Mouse (Mus musculus): ENCODE measurements around the gene R3hdm2. TPM values are rescaled to one million over a fixed set of nuclear protein-coding genes. Genes with fewer than 3 reads are reported as not detected.

R3hdm2 gene
- polyA plus RNA-seq, 1 experiment from 2014 or later, result 22.6 TPM

GRCm38 (mm10) chr10:127520714-127521357 is 140.7 kb downstream of the R3hdm2 start:
- Histone ChIP-seq H3K36me3 (ENCODE audit: control insufficient read depth, insufficient read depth) (peaks cover 25% of the 10 kb centered on the region), H3K27me3 (ENCODE audit: control insufficient read depth, insufficient read depth, low read length) (peaks cover 21% of the 10 kb centered on the region), H3K9ac (ENCODE audit: low read length) (peak overlapping the region; percentile 74), H3K9me3 (replicated peaks; ENCODE audit: control insufficient read depth, low read length) (no peaks in the 10 kb centered on the region), H3K27ac (ENCODE audit: low read length) (no peak overlapping the region), H3K4me2 (ENCODE audit: low read depth, low read length) (peak overlapping the region; percentile 78), H3K4me3 (ENCODE audit: low read length) (peak overlapping the region; percentile 80), H3K4me1 (ENCODE audit: control insufficient read depth, insufficient read depth, low read length) (peaks cover 30% of the 10 kb centered on the region)
- 80% methylated on average over 20 of the region's 20 CpGs for WGBS
- no peak for ATAC-seq (replicated peaks; ENCODE audit: extremely low read depth, insufficient read depth, low FRiP score)

- Histone ChIP-seq H3K36me3 (ENCODE audit: control insufficient read depth, insufficient read depth) (peaks cover 25% of the 10 kb centered on the region), H3K27me3 (ENCODE audit: control insufficient read depth, insufficient read depth, low read length) (peaks cover 29% of the 10 kb centered on the region), H3K4me2 (ENCODE audit: low read depth, low read length) (peak overlapping the region; percentile 78), H3K9ac (ENCODE audit: low read length) (peak overlapping the region; percentile 74), H3K27ac (ENCODE audit: low read length) (no peak overlapping the region), H3K4me3 (ENCODE audit: low read length) (peak overlapping the region; percentile 80), H3K9me3 (replicated peaks; ENCODE audit: control insufficient read depth, low read length) (no peaks in the 10 kb centered on the region), H3K4me1 (ENCODE audit: control insufficient read depth, insufficient read depth, low read length) (peaks cover 30% of the 10 kb centered on the region)
- 6% methylated on average over 12 of the region's 12 CpGs for WGBS
- ATAC-seq (replicated peaks; ENCODE audit: extremely low read depth, insufficient read depth, low FRiP score), result no peak; the same call in 1 of the 2 replicates
These were observed 141.5 kb downstream of the R3hdm2 start for GRCm38 (mm10) chr10:127521611-127522080.

GRCm38 (mm10) chr10:127522088-127522581 is 142.0 kb downstream of the R3hdm2 start, which contains the start of gene Shmt2:
Shmt2 (minus strand) TSS chr10:127522444.
- Histone ChIP-seq H3K36me3 (ENCODE audit: control insufficient read depth, insufficient read depth) (peaks cover 25% of the 10 kb centered on the region), H3K4me1 (ENCODE audit: control insufficient read depth, insufficient read depth, low read length) (peaks cover 26% of the 10 kb centered on the region), H3K27me3 (ENCODE audit: control insufficient read depth, insufficient read depth, low read length) (peaks cover 34% of the 10 kb centered on the region), H3K27ac (ENCODE audit: low read length) (no peak within 1 kb of the TSS), H3K4me2 (ENCODE audit: low read depth, low read length) (peak within 1 kb of the TSS; percentile 78), H3K4me3 (ENCODE audit: low read length) (peak within 1 kb of the TSS; percentile 80), H3K9ac (ENCODE audit: low read length) (peak within 1 kb of the TSS; percentile 74), H3K9me3 (replicated peaks; ENCODE audit: control insufficient read depth, low read length) (no peaks in the 10 kb centered on the region)
- ATAC-seq (replicated peaks; ENCODE audit: extremely low read depth, insufficient read depth, low FRiP score), result peak; percentile 54
- WGBS, result under 1% methylated on average over 21 of the region's 21 CpGs

- Histone ChIP-seq H3K4me3 (ENCODE audit: low read length) (no peak overlapping the region), H3K4me1 (ENCODE audit: control insufficient read depth, insufficient read depth, low read length) (peaks cover 24% of the 10 kb centered on the region), H3K27ac (ENCODE audit: low read length) (no peak overlapping the region), H3K36me3 (ENCODE audit: control insufficient read depth, insufficient read depth) (peaks cover 3% of the 10 kb centered on the region), H3K4me2 (ENCODE audit: low read depth, low read length) (no peak overlapping the region), H3K9me3 (replicated peaks; ENCODE audit: control insufficient read depth, low read length) (no peaks in the 10 kb centered on the region), H3K9ac (ENCODE audit: low read length) (no peak overlapping the region), H3K27me3 (ENCODE audit: control insufficient read depth, insufficient read depth, low read length) (peaks cover 59% of the 10 kb centered on the region)
- no peak for ATAC-seq (replicated peaks; ENCODE audit: extremely low read depth, insufficient read depth, low FRiP score)
- WGBS, result 6% methylated on average over 23 of the region's 23 CpGs
These were observed 144.6 kb downstream of the R3hdm2 start for GRCm38 (mm10) chr10:127524646-127525255.

GRCm38 (mm10) chr10:127526048-127526447 is 145.9 kb downstream of the R3hdm2 start:
- peaks cover 72% of the 10 kb centered on the region for H3K27me3 ChIP-seq (ENCODE audit: control insufficient read depth, insufficient read depth, low read length)
- WGBS, result under 1% methylated on average over 26 of the region's 26 CpGs
- no peak for ATAC-seq (replicated peaks; ENCODE audit: extremely low read depth, insufficient read depth, low FRiP score)
- peaks cover 25% of the 10 kb centered on the region for H3K4me1 ChIP-seq (ENCODE audit: control insufficient read depth, insufficient read depth, low read length)
- H3K4me3 ChIP-seq (ENCODE audit: low read length), result peak overlapping the region; percentile 48
- no peak overlapping the region for H3K27ac ChIP-seq (ENCODE audit: low read length)
- peak overlapping the region; percentile 42; the same call in 1 of the 2 replicates for H3K9ac ChIP-seq (ENCODE audit: low read length)
- H3K36me3 ChIP-seq (ENCODE audit: control insufficient read depth, insufficient read depth), result no peaks in the 10 kb centered on the region
- H3K4me2 ChIP-seq (ENCODE audit: low read depth, low read length), result peak overlapping the region; percentile 66
- H3K9me3 ChIP-seq (replicated peaks; ENCODE audit: control insufficient read depth, low read length), result no peaks in the 10 kb centered on the region

- H3K27ac ChIP-seq (ENCODE audit: low read length), result no peak overlapping the region
- H3K4me1 ChIP-seq (ENCODE audit: control insufficient read depth, insufficient read depth, low read length), result peaks cover 19% of the 10 kb centered on the region
- H3K4me2 ChIP-seq (ENCODE audit: low read depth, low read length), result peak overlapping the region; percentile 66
- no peaks in the 10 kb centered on the region for H3K9me3 ChIP-seq (replicated peaks; ENCODE audit: control insufficient read depth, low read length)
- ATAC-seq (replicated peaks; ENCODE audit: extremely low read depth, insufficient read depth, low FRiP score), result 0 out of 2 replicates have a peak, but pooled peaks have one; percentile 15
- WGBS, result under 1% methylated on average over 26 of the region's 26 CpGs
- H3K27me3 ChIP-seq (ENCODE audit: control insufficient read depth, insufficient read depth, low read length), result peaks cover 79% of the 10 kb centered on the region
- peak overlapping the region; percentile 42; the same call in 1 of the 2 replicates for H3K9ac ChIP-seq (ENCODE audit: low read length)
- H3K4me3 ChIP-seq (ENCODE audit: low read length), result peak overlapping the region; percentile 48
- no peaks in the 10 kb centered on the region for H3K36me3 ChIP-seq (ENCODE audit: control insufficient read depth, insufficient read depth)
These were observed 146.6 kb downstream of the R3hdm2 start for GRCm38 (mm10) chr10:127526681-127527080.

GRCm38 (mm10) chr10:127527481-127527880 is 147.4 kb downstream of the R3hdm2 start:
- H3K27ac ChIP-seq (ENCODE audit: low read length), result no peak overlapping the region
- H3K4me3 ChIP-seq (ENCODE audit: low read length), result no peak overlapping the region
- H3K36me3 ChIP-seq (ENCODE audit: control insufficient read depth, insufficient read depth), result no peaks in the 10 kb centered on the region
- peaks cover 16% of the 10 kb centered on the region for H3K4me1 ChIP-seq (ENCODE audit: control insufficient read depth, insufficient read depth, low read length)
- H3K27me3 ChIP-seq (ENCODE audit: control insufficient read depth, insufficient read depth, low read length), result peaks cover 87% of the 10 kb centered on the region
- H3K4me2 ChIP-seq (ENCODE audit: low read depth, low read length), result no peak overlapping the region
- no peak overlapping the region for H3K9ac ChIP-seq (ENCODE audit: low read length)
- no peaks in the 10 kb centered on the region for H3K9me3 ChIP-seq (replicated peaks; ENCODE audit: control insufficient read depth, low read length)
- no peak for ATAC-seq (replicated peaks; ENCODE audit: extremely low read depth, insufficient read depth, low FRiP score)
- WGBS, result 5% methylated on average over 17 of the region's 17 CpGs

- 2% methylated on average over 25 of the region's 25 CpGs for WGBS
- Histone ChIP-seq H3K9me3 (replicated peaks; ENCODE audit: control insufficient read depth, low read length) (no peaks in the 10 kb centered on the region), H3K4me1 (ENCODE audit: control insufficient read depth, insufficient read depth, low read length) (peaks cover 23% of the 10 kb centered on the region), H3K27ac (ENCODE audit: low read length) (no peak overlapping the region), H3K4me3 (ENCODE audit: low read length) (no peak overlapping the region; the same call in 1 of the 2 replicates), H3K9ac (ENCODE audit: low read length) (no peak overlapping the region), H3K4me2 (ENCODE audit: low read depth, low read length) (peak overlapping the region; percentile 14; the same call in 1 of the 2 replicates), H3K36me3 (ENCODE audit: control insufficient read depth, insufficient read depth) (no peaks in the 10 kb centered on the region), H3K27me3 (ENCODE audit: control insufficient read depth, insufficient read depth, low read length) (peaks cover 97% of the 10 kb centered on the region)
- ATAC-seq (replicated peaks; ENCODE audit: extremely low read depth, insufficient read depth, low FRiP score), result no peak
These were observed 150.8 kb downstream of the R3hdm2 start for GRCm38 (mm10) chr10:127530945-127531344.

- H3K4me3 ChIP-seq (ENCODE audit: low read length), result no peak overlapping the region
- 5% methylated on average over 4 of the region's 4 CpGs for WGBS
- H3K27ac ChIP-seq (ENCODE audit: low read length), result no peak overlapping the region
- H3K9me3 ChIP-seq (replicated peaks; ENCODE audit: control insufficient read depth, low read length), result no peaks in the 10 kb centered on the region
- no peak for ATAC-seq (replicated peaks; ENCODE audit: extremely low read depth, insufficient read depth, low FRiP score)
- peaks cover 97% of the 10 kb centered on the region for H3K27me3 ChIP-seq (ENCODE audit: control insufficient read depth, insufficient read depth, low read length)
- peaks cover 17% of the 10 kb centered on the region for H3K4me1 ChIP-seq (ENCODE audit: control insufficient read depth, insufficient read depth, low read length)
- no peak overlapping the region for H3K9ac ChIP-seq (ENCODE audit: low read length)
- H3K36me3 ChIP-seq (ENCODE audit: control insufficient read depth, insufficient read depth), result no peaks in the 10 kb centered on the region
- no peak overlapping the region for H3K4me2 ChIP-seq (ENCODE audit: low read depth, low read length)
These were observed 151.4 kb downstream of the R3hdm2 start for GRCm38 (mm10) chr10:127531548-127531947.

Measured in heart, embryonic 16.5 days (tissue).